Mouse (Mus musculus) cerebellum, postnatal 10 days (tissue): ENCODE data around the gene Abca17.
A peak's percentile ranks its signal among the peaks of the same experiment; 100 is the strongest.

Experiments used
- DNase-seq, 2 experiments: peaks; one replicate each; pipeline ENCODE4 v3.0.0; 2021; ENCODE audit warnings: mixed read lengths in 2 of 2

Abca17 gene

GRCm38 (mm10) chr17:24344672-24345071 is 6.2 kb downstream of the Abca17 start:
- DNase-seq: no peak

GRCm38 (mm10) chr17:24327656-24328055 is 23.2 kb downstream of the Abca17 start:
- no peak for DNase-seq

- no peak for DNase-seq
These were observed 25.8 kb downstream of the Abca17 start for GRCm38 (mm10) chr17:24325051-24325450.

GRCm38 (mm10) chr17:24320826-24321225 is 30.0 kb downstream of the Abca17 start:
- DNase-seq: no peak

GRCm38 (mm10) chr17:24307500-24307899 is 43.4 kb downstream of the Abca17 start:
- DNase-seq: peak; percentile 77 to 82

GRCm38 (mm10) chr17:24300651-24301050 is 50.2 kb downstream of the Abca17 start:
- peak; percentile 39 to 52 for DNase-seq

- no peak for DNase-seq
These were observed 61.5 kb downstream of the Abca17 start for GRCm38 (mm10) chr17:24289338-24289737.

- DNase-seq: no peak
These were observed 62.4 kb downstream of the Abca17 start for GRCm38 (mm10) chr17:24288477-24288876.

GRCm38 (mm10) chr17:24285680-24286079 is 65.2 kb downstream of the Abca17 start:
- DNase-seq: no peak

- peak; percentile 38 to 52 for DNase-seq
These were observed 67.5 kb downstream of the Abca17 start for GRCm38 (mm10) chr17:24283266-24283818.

GRCm38 (mm10) chr17:24282637-24283036 is 68.2 kb downstream of the Abca17 start:
- peak; percentile 22 to 42 for DNase-seq

GRCm38 (mm10) chr17:24279907-24280306 is 71.0 kb downstream of the Abca17 start:
- DNase-seq: no peak

- no peak for DNase-seq
These were observed 83.7 kb downstream of the Abca17 start for GRCm38 (mm10) chr17:24267133-24267532.

- peak; percentile 45 to 54 for DNase-seq
These were observed 86.1 kb downstream of the Abca17 start for GRCm38 (mm10) chr17:24264766-24265165.

- no peak for DNase-seq
These were observed 90.4 kb downstream of the Abca17 start for GRCm38 (mm10) chr17:24260516-24260915.

- no peak for DNase-seq
These were observed 91.2 kb downstream of the Abca17 start for GRCm38 (mm10) chr17:24259702-24260101.

- DNase-seq: no peak
These were observed 91.9 kb downstream of the Abca17 start for GRCm38 (mm10) chr17:24258981-24259380.

- no peak for DNase-seq
These were observed 98.5 kb downstream of the Abca17 start for GRCm38 (mm10) chr17:24252329-24252728.

- DNase-seq: peak; percentile 96 to 98
These were observed 99.4 kb downstream of the Abca17 start, which contains the start of gene Ccnf for GRCm38 (mm10) chr17:24251320-24252069. Gene Ccnf (minus strand): TSS chr17:24251484.

- no peak for DNase-seq
These were observed 99.9 kb downstream of the Abca17 start for GRCm38 (mm10) chr17:24250988-24251319.

GRCm38 (mm10) chr17:24248641-24249040 is 102.2 kb downstream of the Abca17 start:
- DNase-seq: peak; percentile 31 to 51

- no peak for DNase-seq
These were observed 106.8 kb downstream of the Abca17 start for GRCm38 (mm10) chr17:24244061-24244460.

- DNase-seq: peak; percentile 70 to 81
These were observed 107.4 kb downstream of the Abca17 start for GRCm38 (mm10) chr17:24243311-24243969.

- DNase-seq: peak; percentile 76 to 82
These were observed 113.9 kb downstream of the Abca17 start for GRCm38 (mm10) chr17:24236921-24237320.
